Mouse (Mus musculus) kidney, adult 2 months (tissue): ENCODE data around the gene Sar1a.

ENCODE experiments used
- CTCF ChIP-seq: fragments of 200-500 bp; conservative IDR thresholded peaks from 2 replicates; pipeline ENCODE4 v1.5.1; 2011; ENCODE audit warnings: low read depth, mild to moderate bottlenecking, control low read depth, low read length, moderate library complexity, mixed read lengths; ENCODE audit not compliant: insufficient read depth, insufficient read length
- POLR2A ChIP-seq: fragments of 200-500 bp; IDR thresholded peaks from one replicate; pipeline ENCODE4 v1.6.1; 2011; ENCODE audit warnings: low read depth, low read length, control low read depth

DNA sequence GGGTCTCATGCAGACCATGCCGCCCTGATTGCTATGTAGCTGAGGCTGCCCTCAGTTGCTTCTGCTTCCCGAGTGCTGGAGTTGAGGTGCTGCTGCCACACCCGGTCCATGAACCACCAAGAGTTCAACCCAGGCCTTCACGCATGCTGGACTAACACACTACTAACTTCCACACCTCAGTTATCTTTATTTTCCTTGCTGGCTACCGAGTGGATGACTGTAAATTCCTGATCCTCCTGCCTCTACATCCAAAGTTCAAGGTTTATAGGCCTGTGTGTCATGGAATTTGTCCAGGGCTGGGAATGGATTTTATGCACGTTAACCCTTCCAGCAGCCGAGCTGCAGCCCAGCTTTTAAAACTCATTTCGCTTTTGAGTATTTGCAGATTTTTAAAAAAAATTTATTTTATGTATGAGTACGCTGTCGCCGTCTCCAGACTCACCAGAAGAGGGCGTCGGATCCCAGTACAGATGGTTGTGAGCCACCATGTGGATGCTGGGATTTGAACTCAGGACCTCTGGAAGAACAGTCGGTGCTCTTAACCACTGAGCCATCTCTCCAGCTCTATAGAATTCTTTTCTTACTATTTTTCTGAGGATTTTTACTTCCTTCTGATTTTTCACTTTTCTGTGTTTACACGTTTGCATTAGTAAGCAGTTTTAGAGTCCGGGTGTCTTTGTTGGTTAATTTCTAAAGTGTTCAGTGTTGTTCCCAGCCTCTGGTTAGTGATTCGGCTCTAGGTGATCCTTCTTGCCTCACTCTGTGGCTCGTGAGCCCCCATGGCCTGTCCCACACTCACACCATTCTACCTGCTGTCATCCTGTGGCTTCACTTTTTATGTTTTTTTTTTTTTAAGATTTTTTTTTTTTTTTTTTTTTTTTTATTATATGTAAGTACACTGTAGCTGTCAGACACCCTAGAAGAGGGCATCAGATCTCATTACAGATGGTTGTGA lies 22.9 kb upstream of the Sar1a start:
- TF ChIP-seq POLR2A (no peak), CTCF (no peak)
